Mouse (Mus musculus) heart, postnatal 0 days (tissue): Measurements from ENCODE around the gene Meis2. TPM values are rescaled to one million over a fixed set of nuclear protein-coding genes. Genes with fewer than 3 reads are reported as not detected.

Experiments used
- ATAC-seq: fragments of 200-750 bp; cut with Nextera tagmentation; 2 replicates; pipeline ENCODE4 v1.8.0; 2017; ENCODE audit warnings: low read depth, moderate number of reproducible peaks, moderate library complexity; ENCODE audit not compliant: insufficient read depth
- DNase-seq: peaks from one replicate; pipeline ENCODE4 v3.0.0-alpha.2; 2016; ENCODE audit warnings: low spot score
- H3K27ac ChIP-seq: fragments of 300-500 bp; sonication (generic); 2 replicates; pipeline ENCODE4 v1.5.1; 2014; ENCODE audit warnings: low read depth, mild to moderate bottlenecking
- H3K27me3 ChIP-seq: fragments of 300-500 bp; sonication (generic); 2 replicates; pipeline ENCODE4 v1.6.1; 2014; ENCODE audit warnings: low read length, mixed read lengths; ENCODE audit not compliant: control insufficient read depth, insufficient read depth
- H3K36me3 ChIP-seq: fragments of 300-500 bp; sonication (generic); replicated peaks from 2 replicates; pipeline ENCODE4 v1.6.1; 2014; ENCODE audit warnings: low read length, mixed read lengths; ENCODE audit not compliant: control insufficient read depth, insufficient read depth
- H3K4me1 ChIP-seq: fragments of 300-500 bp; sonication (generic); 2 replicates; pipeline ENCODE4 v1.6.1; 2014; ENCODE audit warnings: antibody characterized with exemption; ENCODE audit not compliant: control insufficient read depth, insufficient read depth
- H3K4me2 ChIP-seq: fragments of 300-500 bp; sonication (generic); 2 replicates; pipeline ENCODE4 v1.6.1; 2014; ENCODE audit warnings: low read depth, mild to moderate bottlenecking, low read length, moderate library complexity
- H3K4me3 ChIP-seq: fragments of 300-500 bp; sonication (generic); 2 replicates; pipeline ENCODE4 v1.5.1; 2014; ENCODE audit warnings: low read depth, low read length
- H3K9ac ChIP-seq: fragments of 300-500 bp; sonication (generic); replicated peaks from 2 replicates; pipeline ENCODE4 v1.6.1; 2014; ENCODE audit warnings: low read depth, low read length, mixed read lengths
- H3K9me3 ChIP-seq: fragments of 300-500 bp; sonication (generic); replicated peaks from 2 replicates; pipeline ENCODE4 v1.6.1; 2016; ENCODE audit warnings: low read length; ENCODE audit not compliant: control insufficient read depth
- CTCF ChIP-seq: IDR thresholded peaks from 2 replicates; pipeline ENCODE4 v1.5.1; 2016; ENCODE audit warnings: antibody characterized with exemption, control low read depth, low read depth
- EP300 ChIP-seq: IDR thresholded peaks from 2 replicates; pipeline ENCODE4 v1.6.1; 2016; ENCODE audit warnings: antibody characterized with exemption, low read depth
- WGBS: fragments of 180-500 bp; shearing (Covaris S2); extraction: QIAGEN DNeasy Blood & Tissue Kit; methylation state at CpG from one replicate; pipeline ENCODE4 v1.1.7; 2014; 5-methylcytosine and 5-hydroxymethylcytosine counted together
- polyA plus RNA-seq: library from polyadenylated mRNA; unstranded; fragments of >200 nt; fragmentation: Nextera tagmentation; extraction: Ambion mirVana; gene quantifications from 2 replicates; pipeline ENCODE4 v1.2.1, GENCODE M21; 2015
- total RNA-seq: library from RNA; depleted of rRNA; stranded (reverse); fragments of >200 nt; gene quantifications from 2 replicates; pipeline ENCODE4 v1.2.3, GENCODE M21; 2014; ENCODE audit warnings: low replicate concordance

Gene Meis2
- total and polyA plus RNA-seq, 2 experiments from 2014 or later, result 15.4 to 42.2 TPM

- H3K27ac ChIP-seq, result no peak overlapping the region
- no peaks in the 10 kb centered on the region for H3K27me3 ChIP-seq
- TF ChIP-seq CTCF (no peak), EP300 (no peak)
- ATAC-seq, result no peak
- DNase-seq, result no peak
- 72% methylated on average over 5 of the region's 5 CpGs for WGBS
- no peak overlapping the region for H3K4me3 ChIP-seq
- no peak overlapping the region for H3K9ac ChIP-seq
- no peaks in the 10 kb centered on the region for H3K9me3 ChIP-seq
- H3K4me1 ChIP-seq, result peaks cover 33% of the 10 kb centered on the region
- H3K36me3 ChIP-seq, result no peaks in the 10 kb centered on the region
- H3K4me2 ChIP-seq, result no peak overlapping the region
Observed at GRCm38 (mm10) chr2:115939849-115940248, 125.8 kb downstream of the Meis2 start.

- ATAC-seq, result peak; percentile 81
- Histone ChIP-seq H3K9ac (no peak overlapping the region), H3K4me2 (no peak overlapping the region), H3K27ac (peak overlapping the region; percentile 12; the same call in 1 of the 2 replicates), H3K4me3 (no peak overlapping the region), H3K36me3 (no peaks in the 10 kb centered on the region), H3K27me3 (no peaks in the 10 kb centered on the region), H3K4me1 (peaks cover 33% of the 10 kb centered on the region), H3K9me3 (no peaks in the 10 kb centered on the region)
- TF ChIP-seq CTCF (no peak), EP300 (no peak)
- WGBS, result 62% methylated on average over 8 of the region's 8 CpGs
- no peak for DNase-seq
Observed at GRCm38 (mm10) chr2:115938926-115939563, 126.6 kb downstream of the Meis2 start.

GRCm38 (mm10) chr2:115938296-115938695 is 127.3 kb downstream of the Meis2 start:
- H3K36me3 ChIP-seq, result no peaks in the 10 kb centered on the region
- no peaks in the 10 kb centered on the region for H3K27me3 ChIP-seq
- DNase-seq (no peak), ATAC-seq (no peak)
- H3K9me3 ChIP-seq, result no peaks in the 10 kb centered on the region
- 80% methylated on average over 3 of the region's 3 CpGs for WGBS
- TF ChIP-seq EP300 (no peak), CTCF (no peak)
- no peak overlapping the region for H3K4me2 ChIP-seq
- H3K4me3 ChIP-seq, result no peak overlapping the region
- H3K4me1 ChIP-seq, result peaks cover 35% of the 10 kb centered on the region
- H3K9ac ChIP-seq, result no peak overlapping the region
- H3K27ac ChIP-seq, result no peak overlapping the region

GRCm38 (mm10) chr2:115937896-115938295 is 127.7 kb downstream of the Meis2 start:
- Histone ChIP-seq H3K9me3 (no peaks in the 10 kb centered on the region), H3K4me3 (no peak overlapping the region), H3K36me3 (no peaks in the 10 kb centered on the region), H3K9ac (no peak overlapping the region), H3K4me2 (no peak overlapping the region), H3K27ac (no peak overlapping the region), H3K4me1 (peaks cover 37% of the 10 kb centered on the region), H3K27me3 (no peaks in the 10 kb centered on the region)
- DNase-seq, result no peak
- 88% methylated on average over 1 of the region's 1 CpGs for WGBS
- ATAC-seq, result no peak
- TF ChIP-seq EP300 (no peak), CTCF (no peak)

GRCm38 (mm10) chr2:115936786-115937185 is 128.9 kb downstream of the Meis2 start:
- no peaks in the 10 kb centered on the region for H3K9me3 ChIP-seq
- DNase-seq, result no peak
- H3K4me2 ChIP-seq, result no peak overlapping the region
- TF ChIP-seq CTCF (no peak), EP300 (no peak)
- no peak for ATAC-seq
- no peaks in the 10 kb centered on the region for H3K36me3 ChIP-seq
- no peak overlapping the region for H3K4me3 ChIP-seq
- no peak overlapping the region for H3K9ac ChIP-seq
- WGBS, result 33% methylated on average over 9 of the region's 9 CpGs
- H3K27ac ChIP-seq, result peak overlapping the region; percentile 64
- no peaks in the 10 kb centered on the region for H3K27me3 ChIP-seq
- peaks cover 30% of the 10 kb centered on the region for H3K4me1 ChIP-seq

GRCm38 (mm10) chr2:115934299-115934698 is 131.3 kb downstream of the Meis2 start:
- no peak overlapping the region for H3K4me2 ChIP-seq
- no peaks in the 10 kb centered on the region for H3K9me3 ChIP-seq
- DNase-seq (no peak), ATAC-seq (no peak)
- no peak for TF ChIP-seq CTCF
- no peak for TF ChIP-seq EP300
- H3K27ac ChIP-seq, result no peak overlapping the region
- no peaks in the 10 kb centered on the region for H3K27me3 ChIP-seq
- H3K9ac ChIP-seq, result no peak overlapping the region
- no peak overlapping the region for H3K4me3 ChIP-seq
- 73% methylated on average over 2 of the region's 2 CpGs for WGBS
- no peaks in the 10 kb centered on the region for H3K36me3 ChIP-seq
- peaks cover 22% of the 10 kb centered on the region for H3K4me1 ChIP-seq
